Mouse (Mus musculus) adrenal gland, postnatal 14 days (tissue): Measurements from ENCODE around the gene Sdhaf1. TPM values are rescaled to one million over a fixed set of nuclear protein-coding genes. Genes with fewer than 3 reads are reported as not detected.

Experiments
- DNase-seq: peaks from one replicate; pipeline ENCODE4 v3.0.0; 2021; ENCODE audit warnings: mixed read lengths
- total RNA-seq: library from RNA; stranded (reverse); gene quantifications from 2 replicates; pipeline ENCODE4 v1.2.3, GENCODE M21; 2021

The Sdhaf1 gene
- total RNA-seq, 1 experiment from 2014 or later = 15.0 TPM

DNA sequence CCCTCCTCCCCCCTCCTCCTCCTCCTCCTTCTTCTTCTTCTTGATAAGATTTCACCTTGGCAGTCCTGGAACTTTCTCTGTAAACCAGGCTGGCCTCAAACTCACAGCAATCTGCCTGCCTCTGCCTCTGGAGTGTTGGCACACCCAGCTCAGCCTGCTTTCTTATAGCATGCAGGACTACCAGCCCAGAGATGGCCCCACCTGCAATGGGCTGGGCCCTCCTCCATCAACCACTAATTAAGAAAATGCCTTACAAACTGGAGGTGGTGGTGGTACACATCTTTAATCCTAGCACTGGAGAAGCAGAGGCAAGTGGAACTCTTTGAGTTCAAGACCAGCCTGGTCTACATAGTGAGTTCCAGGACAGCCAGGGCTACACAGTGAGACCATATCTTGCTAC is 2.7 kb upstream of the Sdhaf1 start:
- DNase-seq = no peak

DNA sequence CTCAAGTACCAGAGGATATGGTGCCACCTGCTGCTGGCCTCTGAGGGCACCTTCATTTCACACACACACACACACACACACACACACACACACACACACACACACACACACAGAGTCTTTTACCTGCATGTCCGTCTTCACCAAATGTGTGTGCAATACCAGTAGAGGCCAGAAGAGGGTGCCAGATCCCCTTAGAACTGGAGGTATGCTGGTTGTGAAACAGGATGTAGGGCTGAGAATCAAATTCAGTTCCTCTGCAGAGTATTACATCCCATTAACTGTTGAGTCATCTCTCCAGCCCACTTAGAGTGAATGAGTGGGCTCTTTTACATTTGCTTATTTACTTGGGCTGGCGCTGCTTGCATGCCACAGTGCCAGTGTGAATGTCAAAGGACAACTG is 1.7 kb upstream of the Sdhaf1 start:
- DNase-seq = peak; percentile 77

- DNase-seq = no peak
Observed at GRCm38 (mm10) chr7:30324300-30324944, 727 bp upstream of the Sdhaf1 start.

DNA sequence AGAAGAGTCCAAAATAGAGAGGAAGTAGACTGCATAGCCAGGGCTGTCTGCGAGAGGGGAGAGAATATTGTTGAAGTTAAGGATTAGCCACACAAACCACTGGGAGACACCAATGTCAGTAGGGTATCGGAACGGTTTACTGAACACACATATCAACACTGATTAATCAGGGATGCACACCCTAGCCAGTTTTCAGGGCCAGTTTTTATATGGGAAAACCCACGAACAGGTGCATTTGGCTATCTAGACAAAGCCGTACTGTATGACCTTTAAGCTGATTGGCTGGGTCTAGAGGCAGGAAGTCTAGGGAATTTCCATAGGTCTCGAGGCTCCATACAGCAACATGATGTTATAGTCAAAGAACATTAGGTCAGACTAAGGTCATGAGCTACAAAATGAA is 830 bp downstream of the Sdhaf1 start:
- no peak for DNase-seq

DNA sequence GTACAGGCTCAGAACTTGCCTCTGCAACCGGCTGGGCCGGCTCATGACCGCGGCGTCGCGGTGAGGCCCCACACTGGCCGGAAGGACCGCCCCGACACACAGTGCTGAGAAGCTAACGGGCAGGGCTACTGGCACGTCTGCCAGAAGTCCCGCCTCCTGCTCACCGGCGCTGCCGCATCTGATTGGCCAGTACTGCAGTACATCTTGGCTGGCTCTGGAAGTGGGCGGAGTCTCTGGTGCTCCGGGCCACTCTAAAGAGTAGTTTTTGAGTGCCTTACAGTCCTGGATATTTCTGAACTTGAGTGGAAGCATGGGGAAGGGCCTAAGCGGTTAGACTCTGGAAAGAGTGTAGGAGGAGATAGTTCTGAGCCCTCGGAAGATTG is 1.4 kb downstream of the Sdhaf1 start:
- DNase-seq = peak; percentile 98

DNA sequence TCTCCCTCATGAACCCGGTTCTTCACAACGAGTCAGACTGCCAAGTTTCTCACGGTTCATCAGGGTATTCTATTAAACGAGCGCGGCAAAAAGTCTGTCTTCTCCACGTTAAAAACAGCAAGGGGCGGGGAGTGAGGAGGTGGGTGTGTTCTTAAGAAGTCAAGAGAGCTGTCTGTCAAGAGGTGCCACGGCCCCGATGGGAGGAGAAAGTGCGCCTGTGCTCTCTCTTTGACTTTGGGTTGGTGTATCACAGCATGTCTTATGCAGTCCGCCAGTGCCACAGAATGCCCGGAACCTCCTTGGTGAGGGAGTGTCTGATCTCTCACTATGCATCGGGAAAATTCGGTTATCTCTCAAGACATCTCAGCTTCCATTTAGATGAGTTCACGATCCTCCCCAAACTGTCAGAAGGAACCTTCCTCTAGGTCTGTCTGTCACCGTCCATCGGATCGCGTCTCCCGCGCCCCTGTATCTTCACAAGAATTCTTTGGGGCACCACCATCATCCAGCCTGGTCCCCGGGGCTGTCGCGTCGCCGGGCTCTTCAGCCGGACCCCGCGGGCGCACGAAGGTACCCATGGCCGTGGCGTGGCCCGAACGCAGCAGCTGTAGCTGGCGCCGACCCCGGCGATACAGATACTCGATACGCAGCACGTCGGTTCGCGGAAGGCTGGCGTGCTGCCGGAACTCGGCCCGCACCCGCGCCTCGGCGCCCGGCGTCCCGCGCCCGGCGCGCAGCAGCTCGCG is 2.0 kb downstream of the Sdhaf1 start, which contains the start of gene E130208F15Rik:
TSS of gene E130208F15Rik (plus strand) at position 202 of the 746 bp plus-strand sequence.
- peak; percentile 87 for DNase-seq

DNA sequence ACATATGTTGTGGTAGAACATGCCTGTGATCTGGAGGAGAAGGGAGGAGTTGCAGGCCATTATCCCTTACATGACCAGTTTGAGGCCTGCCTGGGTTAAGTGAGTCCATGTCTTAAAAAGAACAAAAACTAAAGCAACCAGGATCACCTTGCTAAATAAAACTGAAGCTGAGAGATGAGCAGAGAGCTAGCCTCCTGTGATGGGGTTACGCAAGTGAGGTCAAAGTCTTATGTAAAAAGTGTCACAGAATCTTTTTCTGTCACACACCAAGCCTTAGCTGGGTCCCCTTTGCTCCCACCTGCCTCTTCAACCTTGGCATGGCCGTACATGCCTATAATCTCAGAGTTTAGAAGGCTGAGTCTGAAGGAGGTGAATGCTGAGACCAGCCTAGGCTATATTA is 2.7 kb downstream of the Sdhaf1 start:
- no peak for DNase-seq

DNA sequence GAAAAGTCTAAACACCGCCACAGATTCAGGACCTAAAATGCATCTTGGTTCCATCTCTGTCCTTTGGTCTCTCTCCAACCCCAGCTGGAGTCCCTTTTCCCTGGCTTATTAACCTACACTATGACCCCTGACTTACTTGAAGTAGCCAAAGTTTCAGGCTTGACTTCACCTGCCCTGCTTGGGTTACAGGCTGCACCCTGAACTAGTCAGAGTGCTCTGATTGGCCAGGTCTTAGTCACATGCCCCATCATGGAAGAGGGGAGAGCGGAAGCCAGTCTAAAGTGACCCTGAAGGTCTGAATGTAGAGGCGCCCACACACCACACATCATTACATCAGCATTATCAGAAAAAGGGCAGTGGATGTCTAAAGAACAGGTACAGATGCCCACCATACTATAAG is 5.6 kb downstream of the Sdhaf1 start:
- DNase-seq = no peak

- peak; percentile 38 for DNase-seq
Observed at GRCm38 (mm10) chr7:30315559-30316529, 7.9 kb downstream of the Sdhaf1 start.

GRCm38 (mm10) chr7:30314721-30315155 is 9.0 kb downstream of the Sdhaf1 start, which contains the start of gene Syne4:
Gene Syne4 (plus strand): TSS chr7:30314807.
- DNase-seq = no peak

- DNase-seq = no peak
Observed at GRCm38 (mm10) chr7:30313666-30314320, 9.9 kb downstream of the Sdhaf1 start.

GRCm38 (mm10) chr7:30310136-30310535 is 13.6 kb downstream of the Sdhaf1 start:
- DNase-seq = no peak

DNA sequence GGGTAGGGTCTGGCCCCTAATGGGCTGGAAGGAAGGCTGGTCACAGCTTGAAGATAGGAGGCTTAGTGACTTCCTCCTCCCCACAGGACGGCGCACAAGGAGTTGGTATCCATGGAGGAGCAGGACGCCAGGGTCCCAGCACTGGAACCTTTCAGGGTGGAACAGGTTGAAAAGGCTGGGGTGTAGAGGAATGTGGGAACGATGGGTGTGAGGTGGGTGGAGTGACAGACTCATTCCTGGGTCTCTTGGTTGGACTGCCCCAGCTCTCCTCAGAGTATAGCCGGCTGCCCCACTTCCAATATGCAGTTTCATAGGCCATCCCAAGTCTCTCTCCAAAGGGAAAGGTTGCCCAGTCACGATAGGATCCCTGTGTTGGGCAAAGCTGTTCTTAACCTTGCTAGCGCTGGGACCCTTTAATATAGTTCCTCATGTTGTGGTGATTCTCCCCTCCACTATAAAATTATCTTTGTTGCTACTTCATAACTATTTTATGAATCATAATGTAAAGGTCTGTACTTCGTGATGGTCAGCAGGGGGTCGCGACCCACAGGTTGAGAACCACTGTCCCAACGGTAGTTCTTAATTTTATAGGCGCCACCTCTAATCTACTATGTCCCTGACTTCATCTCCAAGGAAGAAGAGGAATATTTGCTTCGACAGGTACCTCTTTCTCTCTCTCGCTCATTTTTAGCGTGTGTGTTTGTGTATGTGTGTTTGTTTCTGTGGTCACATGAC is 14.1 kb downstream of the Sdhaf1 start:
- DNase-seq = no peak

DNA sequence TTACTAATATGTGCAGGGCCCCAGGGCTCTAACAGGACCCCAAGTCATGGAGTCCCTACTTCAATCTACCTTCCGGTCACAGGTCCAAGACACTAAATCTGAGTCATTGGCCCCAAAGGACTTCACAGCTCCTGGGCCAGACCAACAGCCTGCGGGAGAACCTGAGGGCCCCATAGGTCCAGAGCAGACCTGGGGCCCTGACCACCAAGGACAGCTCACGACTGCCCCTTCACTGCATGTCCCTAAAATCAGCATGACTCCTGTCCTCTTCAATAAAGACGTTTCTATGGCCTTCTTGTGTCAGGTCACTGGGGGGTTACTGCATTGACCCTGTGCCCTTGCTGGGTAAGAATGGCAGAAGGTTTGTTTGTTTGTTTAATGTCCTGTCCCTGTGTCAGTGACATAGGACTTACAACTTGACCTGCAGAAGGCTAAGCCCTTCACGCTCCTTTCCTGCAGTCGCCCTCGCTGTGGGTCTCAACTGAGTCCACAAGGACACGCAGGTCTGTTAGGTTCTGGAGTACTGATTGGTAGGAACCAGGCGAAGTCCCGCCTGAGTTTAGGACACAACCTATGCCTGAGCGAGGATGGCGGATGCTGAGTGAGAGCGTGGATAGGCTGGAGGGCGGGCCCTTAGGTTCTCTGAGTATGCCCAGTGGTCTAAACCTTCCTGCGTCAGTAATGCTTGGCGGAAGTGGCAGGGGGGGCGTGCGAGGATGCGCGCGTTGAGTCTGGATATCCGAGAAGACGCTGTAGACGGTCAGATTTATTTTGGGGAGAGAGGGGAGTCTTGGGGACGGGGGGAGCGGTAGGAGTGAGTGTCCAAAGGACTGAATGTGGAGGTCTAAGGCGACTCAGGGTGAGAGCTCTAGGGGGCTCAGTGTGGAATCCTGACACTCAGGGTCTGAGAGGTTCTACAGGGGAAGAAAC is 15.4 kb downstream of the Sdhaf1 start, which contains the start of gene Alkbh6:
TSS of gene Alkbh6 (plus strand) at position 642 of the 930 bp plus-strand sequence.
- peak; percentile 96 for DNase-seq

DNA sequence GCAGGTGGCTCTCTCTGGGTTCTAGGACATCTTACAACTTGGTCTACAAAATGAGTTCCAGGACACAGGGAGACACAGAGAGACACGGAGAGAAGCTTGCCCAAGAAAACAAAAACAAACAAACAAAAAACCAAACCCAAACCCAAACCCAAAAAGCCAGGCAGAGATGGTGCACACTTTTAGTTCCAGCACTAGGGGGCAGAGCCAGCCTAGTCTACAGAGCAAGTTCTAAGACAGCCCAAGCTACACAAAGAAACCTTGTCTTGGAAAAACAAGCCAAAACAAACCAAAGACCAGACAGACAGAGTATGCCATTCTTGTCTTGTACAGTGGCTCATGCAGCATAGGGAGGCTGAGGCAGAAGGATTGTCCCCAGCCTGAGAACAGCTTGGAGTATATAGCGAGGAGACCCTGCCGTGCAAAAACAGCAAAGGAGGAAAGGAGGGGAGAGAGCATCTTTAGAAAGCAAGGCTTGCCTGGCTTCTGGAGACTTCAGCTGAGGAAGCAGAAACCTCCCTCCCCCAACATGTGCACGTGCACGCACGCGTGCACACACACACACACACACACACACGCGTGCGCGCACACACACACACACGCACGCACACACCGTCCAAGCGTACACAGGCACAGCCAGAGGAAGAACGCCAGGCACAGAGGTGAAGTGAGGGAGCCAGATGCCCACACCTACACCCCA is 17.5 kb downstream of the Sdhaf1 start:
- DNase-seq = no peak

- DNase-seq = no peak
Observed at GRCm38 (mm10) chr7:30300914-30301313, 22.8 kb downstream of the Sdhaf1 start.

GRCm38 (mm10) chr7:30297266-30297665 is 26.4 kb downstream of the Sdhaf1 start:
- no peak for DNase-seq

DNA sequence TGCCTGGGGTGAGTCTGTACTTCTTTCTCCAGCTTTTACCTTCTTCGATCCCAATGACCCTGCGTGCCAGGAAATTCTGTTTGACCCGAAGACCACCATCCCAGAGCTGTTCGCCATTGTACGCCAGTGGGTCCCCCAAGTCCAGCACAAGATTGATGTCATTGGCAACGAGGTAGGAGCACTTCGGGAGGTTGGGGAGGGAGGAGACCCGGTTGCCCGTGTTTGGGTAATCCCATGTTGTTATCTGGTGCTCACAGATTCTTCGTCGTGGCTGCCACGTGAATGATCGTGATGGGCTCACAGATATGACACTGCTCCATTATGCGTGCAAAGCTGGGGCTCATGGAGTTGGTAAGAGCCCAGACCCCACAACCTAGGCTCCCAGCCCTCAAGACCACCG is 26.9 kb downstream of the Sdhaf1 start:
- DNase-seq = no peak

GRCm38 (mm10) chr7:30295103-30295502 is 28.6 kb downstream of the Sdhaf1 start:
- peak; percentile 89 for DNase-seq
